Mouse (Mus musculus) neutrophil, adult 5-6 weeks (primary cell): Measurements from ENCODE around the gene Il10. TPM values are rescaled to one million over a fixed set of nuclear protein-coding genes. Genes with fewer than 3 reads are reported as not detected.

Source experiments
- ATAC-seq: fragments of 151-379, 151-347 bp; 2 replicates; pipeline ENCODE4 v1.8.0; 2017; ENCODE audit warnings: mild to moderate bottlenecking, moderate TSS enrichment; ENCODE audit not compliant: insufficient number of reproducible peaks, poor library complexity, low FRiP score, severe bottlenecking; ENCODE audit errors: extremely low read depth
- total RNA-seq: library from RNA; stranded (forward); fragments of 200-1000 nt; gene quantifications from 2 replicates; pipeline ENCODE4 v1.2.3, GENCODE M21; 2017

Gene Il10
- total RNA-seq, 1 experiment from 2014 or later: not detected

GRCm38 (mm10) chr1:131068011-131068727 is 48.5 kb downstream of the Il10 start:
- 0 out of 2 replicates have a peak, but pooled peaks have one; percentile 48 for ATAC-seq

- no peak for ATAC-seq
Measured at GRCm38 (mm10) chr1:131069010-131069409, 49.4 kb downstream of the Il10 start.

DNA sequence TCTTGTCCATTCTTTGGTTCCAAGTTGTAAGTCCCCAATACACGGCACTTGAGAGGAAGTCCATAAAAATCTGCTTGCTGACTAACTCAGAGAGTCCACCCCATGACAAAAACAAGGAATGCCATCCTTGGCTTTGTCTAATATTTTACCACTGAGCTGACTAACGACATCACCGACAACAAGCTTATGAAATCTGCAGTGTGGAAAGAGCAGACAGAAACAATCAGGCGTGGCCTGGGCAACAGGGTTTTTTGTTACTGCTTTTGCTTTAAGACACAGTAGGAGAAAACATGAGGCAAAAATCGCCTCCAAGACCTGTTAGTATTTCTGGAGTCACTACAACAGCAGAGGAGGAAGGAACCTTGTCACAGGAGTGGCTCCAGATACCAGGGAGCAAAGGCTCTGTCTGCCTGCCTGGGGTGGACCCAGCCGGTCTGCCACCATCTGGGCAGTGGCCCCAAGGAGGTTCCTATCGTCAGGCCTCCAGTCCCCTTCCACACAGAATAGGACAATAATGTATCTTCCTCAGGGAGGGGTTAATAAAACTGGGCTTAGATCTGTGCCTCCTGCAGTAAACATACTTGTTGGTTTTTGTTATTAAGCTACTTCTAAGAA is 52.8 kb downstream of the Il10 start:
- ATAC-seq: no peak

GRCm38 (mm10) chr1:131074524-131074938 is 54.9 kb downstream of the Il10 start:
- no peak for ATAC-seq

Other genes starting within 250 kb of the Il10 start
- gene Fcamr, start 218.9 kb upstream of the Il10 start, total RNA-seq: not detected in 2 replicates
- gene Pigr, start 193.2 kb upstream of the Il10 start, total RNA-seq: 1.5 and 1.8 TPM in 2 replicates
- gene Fcmr, start 154.2 kb upstream of the Il10 start, total RNA-seq: 429 and 440 TPM in 2 replicates
- not detected in 2 replicates for gene Il24, start 132.4 kb upstream of the Il10 start, total RNA-seq
- 0.74 TPM in 1 of 2 replicates, not detected in the other for gene Il20, start 108.4 kb upstream of the Il10 start, total RNA-seq
- not detected in 2 replicates for gene Il19, start 79.7 kb upstream of the Il10 start, total RNA-seq
- 103 and 112 TPM in 2 replicates for gene Mapkapk2, start 78.0 kb downstream of the Il10 start, total RNA-seq
- 1.2 and 1.7 TPM in 2 replicates for gene Dyrk3, start 118.5 kb downstream of the Il10 start, total RNA-seq
- 18.4 and 19.5 TPM in 2 replicates for gene Eif2d, start 133.3 kb downstream of the Il10 start, total RNA-seq
- gene Rassf5, start 225.4 kb downstream of the Il10 start, total RNA-seq: 193 and 204 TPM in 2 replicates